Mouse (Mus musculus) cerebellum, adult 11 months (tissue): ENCODE results near the gene Ush1c.

Experiments used
- DNase-seq: peaks from one replicate; pipeline ENCODE4 v3.0.0; 2022

Ush1c gene

DNA sequence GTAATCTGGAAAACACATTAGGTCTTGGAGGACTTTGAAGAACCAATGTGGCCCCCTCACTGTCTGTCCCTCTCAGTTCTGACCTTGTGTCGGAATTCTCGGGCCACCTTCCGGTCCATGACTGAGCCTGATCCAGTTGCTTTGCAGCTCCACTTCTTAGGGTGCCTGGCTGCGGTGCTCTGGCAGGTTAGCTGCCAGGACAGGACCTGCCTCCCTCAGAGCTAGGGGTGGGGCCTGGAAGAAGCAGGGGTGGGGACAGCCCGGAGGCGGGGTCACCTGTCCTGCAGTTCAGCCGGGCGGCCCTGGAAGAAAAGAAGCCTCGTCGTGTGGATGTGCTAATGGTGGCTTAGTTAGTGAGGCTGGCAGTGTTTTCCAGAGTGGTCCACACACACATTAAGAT lies at the start of gene Ush1c:
Ush1c (minus strand) TSS at position 158 of the 400 bp plus-strand sequence.
- no peak for DNase-seq

DNA sequence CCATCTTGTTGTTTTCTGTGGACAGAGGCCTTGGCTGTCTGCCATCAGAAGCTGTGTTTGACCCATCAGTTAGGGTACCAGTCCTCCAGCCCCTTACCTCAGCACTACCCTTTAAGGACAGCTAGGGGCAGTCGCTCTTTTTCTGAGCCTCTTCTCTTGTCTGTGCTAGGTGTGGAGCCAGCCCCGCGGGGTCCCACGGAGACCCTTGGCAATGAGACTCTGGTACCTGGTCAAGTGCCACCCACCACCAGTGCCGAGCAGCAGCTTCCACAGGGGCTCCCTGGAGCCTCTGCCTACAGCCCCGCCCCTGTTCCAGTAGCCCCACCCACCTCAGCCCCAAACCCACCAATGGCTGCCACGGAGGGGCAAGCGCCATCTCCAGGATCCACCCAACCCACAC lies 48.7 kb upstream of the Ush1c start:
- no peak for DNase-seq

GRCm38 (mm10) chr7:46286391-46286790 lies 48.1 kb upstream of the Ush1c start:
- no peak for DNase-seq

- no peak for DNase-seq
Measured at GRCm38 (mm10) chr7:46285161-46285839, 47.0 kb upstream of the Ush1c start.

DNA sequence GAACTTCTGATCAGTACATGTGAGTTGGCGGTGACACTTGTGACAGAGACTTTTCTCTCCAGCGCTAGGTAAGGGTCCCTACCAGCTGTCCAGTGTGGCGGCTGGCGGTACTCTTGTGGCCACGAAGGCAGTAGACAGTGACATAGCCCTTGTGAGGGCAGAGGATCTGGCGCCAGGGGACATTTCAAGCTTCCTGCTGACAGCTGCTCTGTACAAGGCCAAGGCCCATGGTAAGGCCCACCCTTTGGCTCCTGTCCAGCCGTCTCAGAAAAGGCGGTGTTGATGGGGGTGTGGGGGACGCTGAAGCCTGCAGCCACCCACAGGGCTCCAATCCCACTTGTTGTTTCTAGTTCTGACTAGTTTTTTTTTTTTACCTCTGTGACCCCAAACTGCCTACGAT lies 45.4 kb upstream of the Ush1c start:
- DNase-seq = no peak

- DNase-seq = no peak
Measured at GRCm38 (mm10) chr7:46282276-46282675, 44.0 kb upstream of the Ush1c start.

DNA sequence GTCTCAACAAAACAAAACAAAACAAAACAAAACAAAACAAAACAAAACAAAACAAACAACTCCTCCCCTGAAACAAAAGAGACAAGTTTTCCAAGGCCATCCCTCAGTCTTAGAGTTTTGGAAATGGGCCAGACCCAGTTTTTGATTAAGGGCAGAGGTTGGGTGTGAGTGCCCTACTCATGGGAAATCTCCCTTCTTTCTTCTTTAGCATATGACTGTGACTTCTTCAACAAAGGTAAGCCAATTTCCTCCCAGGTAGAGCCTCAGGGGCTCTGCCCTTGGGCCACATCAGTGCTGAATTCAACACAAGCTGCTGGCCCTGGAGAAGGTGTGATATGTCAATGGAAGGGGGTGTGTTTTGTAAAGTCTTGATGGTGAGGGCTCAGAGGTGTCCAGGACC lies 42.6 kb upstream of the Ush1c start:
- no peak for DNase-seq

GRCm38 (mm10) chr7:46279946-46280345 lies 41.6 kb upstream of the Ush1c start:
- peak; percentile 55 for DNase-seq

DNA sequence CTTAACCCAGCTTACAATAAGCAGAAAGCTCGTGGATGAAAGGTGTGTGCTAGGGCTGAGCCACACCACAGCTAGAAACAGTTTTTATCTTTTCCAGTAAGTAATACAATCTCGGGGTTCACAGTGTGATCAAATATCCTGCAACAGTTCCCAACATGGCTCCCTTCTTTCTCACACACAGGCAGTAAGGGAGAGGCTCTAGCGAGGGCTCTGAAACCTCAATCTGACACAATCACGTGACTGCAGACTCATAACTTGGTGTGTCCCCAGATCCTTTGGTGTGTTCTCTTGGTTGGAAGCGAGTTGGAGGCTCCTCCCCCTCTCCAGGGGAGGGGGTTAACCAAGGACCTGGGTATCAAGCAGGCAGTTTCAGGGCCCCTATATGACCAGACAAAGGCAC lies 37.9 kb upstream of the Ush1c start:
- DNase-seq = no peak

- DNase-seq = no peak
Measured at GRCm38 (mm10) chr7:46251841-46252240, 13.5 kb upstream of the Ush1c start.

DNA sequence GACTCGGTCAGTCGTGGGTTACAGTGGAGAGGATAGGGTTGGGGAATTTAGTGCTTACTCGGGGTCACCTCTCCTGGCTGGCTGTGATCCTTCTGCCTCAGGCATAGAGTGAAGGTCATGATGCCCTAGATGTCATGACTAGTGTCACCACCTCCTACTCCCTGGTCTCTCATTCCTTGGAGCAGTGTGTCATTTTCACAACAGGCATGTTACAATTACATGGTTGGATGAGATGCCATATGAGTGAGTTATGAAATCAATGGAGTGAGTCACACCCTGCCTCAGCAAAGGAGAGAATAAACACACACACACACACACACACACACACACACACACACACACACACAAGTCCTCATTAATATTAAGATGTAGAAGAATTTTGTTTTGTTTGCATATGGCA lies 9.3 kb upstream of the Ush1c start:
- no peak for DNase-seq

DNA sequence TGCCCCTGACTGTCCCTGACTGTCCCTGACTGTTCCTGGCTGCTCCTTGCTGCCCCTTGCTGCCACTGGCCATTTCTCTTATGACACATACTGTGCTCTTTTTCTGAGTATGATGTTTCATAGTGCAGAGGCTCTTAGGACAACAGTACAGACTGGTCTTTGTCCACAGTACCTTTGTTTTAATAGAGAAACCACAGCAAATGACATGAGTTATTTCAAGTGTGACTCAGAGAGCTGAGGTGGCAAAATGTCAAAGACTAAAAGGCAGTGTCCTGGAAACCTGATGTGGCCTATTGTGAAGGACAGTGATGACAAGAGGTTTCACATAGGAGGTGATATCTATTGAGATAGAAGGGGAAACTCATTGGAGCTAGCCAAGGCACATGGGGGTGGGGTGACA lies 8.6 kb upstream of the Ush1c start:
- DNase-seq = no peak

- DNase-seq = no peak
Measured at GRCm38 (mm10) chr7:46240696-46241095, 2.4 kb upstream of the Ush1c start, which contains the start of gene Otog. Otog (plus strand) TSS chr7:46240987.

GRCm38 (mm10) chr7:46240091-46240490 lies 1.8 kb upstream of the Ush1c start:
- peak; percentile 28 for DNase-seq

GRCm38 (mm10) chr7:46237192-46237591 lies 1.1 kb downstream of the Ush1c start:
- DNase-seq = no peak

GRCm38 (mm10) chr7:46236363-46236762 lies 1.9 kb downstream of the Ush1c start:
- no peak for DNase-seq

GRCm38 (mm10) chr7:46235948-46236347 lies 2.4 kb downstream of the Ush1c start:
- DNase-seq = no peak

DNA sequence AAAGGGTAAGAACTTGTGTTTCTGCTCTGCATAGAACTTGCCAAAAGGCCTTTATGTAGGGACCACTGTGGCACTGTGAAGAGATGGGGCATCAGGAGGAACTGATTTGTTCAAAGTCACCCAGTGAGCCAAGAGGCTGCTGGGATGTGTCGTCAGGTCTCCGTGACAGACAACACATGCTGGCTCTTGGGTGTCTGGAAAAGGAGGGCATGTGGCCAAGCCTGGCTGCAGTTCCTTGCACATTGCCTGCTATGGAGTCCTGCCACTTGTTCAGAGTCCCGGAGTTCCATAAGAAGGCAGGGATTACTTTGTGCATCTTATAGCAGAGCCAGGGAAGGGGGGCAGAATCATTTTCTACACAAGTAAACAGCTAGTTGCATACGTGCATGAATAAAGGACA lies 11.4 kb downstream of the Ush1c start:
- peak; percentile 24 for DNase-seq

DNA sequence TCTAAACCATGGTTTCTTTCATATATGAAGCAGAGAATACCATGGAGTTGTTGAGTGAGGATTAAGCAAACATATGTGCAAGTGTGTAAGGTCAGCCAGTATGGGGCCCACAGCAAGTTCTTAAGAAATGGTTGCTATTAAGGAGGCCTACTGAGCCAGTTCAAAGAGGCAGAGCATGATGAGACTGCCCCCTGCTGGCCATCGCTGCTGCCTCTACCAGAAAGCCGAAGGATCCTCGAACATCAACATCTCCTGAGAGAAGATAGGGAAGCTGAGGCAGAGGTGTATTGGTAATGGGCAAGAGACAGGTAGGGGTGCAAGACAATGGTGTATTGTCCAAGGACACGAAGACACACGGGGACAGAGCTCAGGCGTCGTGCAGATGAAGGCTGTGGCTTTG lies 12.1 kb downstream of the Ush1c start:
- peak; percentile 50 for DNase-seq

DNA sequence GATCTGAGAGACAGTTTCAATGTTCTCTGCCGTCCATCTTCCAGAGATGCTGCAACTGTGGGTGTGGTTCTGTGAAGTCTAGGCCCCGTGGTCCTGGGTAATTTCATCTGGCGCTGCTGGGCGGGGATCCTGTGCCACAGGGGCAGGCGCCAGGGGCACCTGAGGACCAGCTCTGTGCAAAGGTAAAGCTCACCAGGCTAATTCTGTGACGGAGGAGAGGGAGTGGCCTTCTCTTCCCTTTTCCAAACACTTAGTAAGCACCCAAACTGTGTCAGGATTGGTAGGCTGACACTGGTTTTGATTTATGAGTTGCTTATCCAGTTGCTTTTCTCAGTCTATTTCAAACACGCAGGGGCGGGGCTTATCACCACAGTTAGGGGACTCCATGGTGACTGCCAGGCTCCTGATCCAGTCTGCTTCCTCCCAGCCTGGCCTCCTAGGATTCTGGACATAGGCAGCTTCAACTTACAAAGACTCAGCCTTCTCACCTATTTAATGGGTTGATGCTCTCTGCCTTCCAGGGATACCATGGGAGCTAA lies 17.6 kb downstream of the Ush1c start:
- no peak for DNase-seq

DNA sequence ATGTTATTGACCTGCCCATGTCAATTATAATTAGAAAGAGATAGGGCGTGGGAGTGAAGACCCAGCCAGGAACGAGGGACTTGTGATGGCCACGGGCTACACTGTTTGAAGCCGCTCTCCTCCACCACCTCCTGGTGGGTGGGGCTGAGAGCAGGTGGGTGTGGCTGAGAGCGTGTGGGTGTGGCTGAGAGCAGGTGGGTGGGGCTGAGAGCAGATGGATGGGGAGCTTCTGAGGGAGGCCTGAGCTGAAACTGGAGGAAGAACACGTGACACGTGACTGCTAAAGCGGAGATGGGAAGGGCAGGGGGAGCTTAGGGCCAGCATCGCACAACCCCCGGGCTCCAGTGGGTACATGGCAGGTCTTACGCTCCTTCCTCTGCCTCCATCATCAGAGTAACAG lies 19.9 kb downstream of the Ush1c start:
- no peak for DNase-seq

DNA sequence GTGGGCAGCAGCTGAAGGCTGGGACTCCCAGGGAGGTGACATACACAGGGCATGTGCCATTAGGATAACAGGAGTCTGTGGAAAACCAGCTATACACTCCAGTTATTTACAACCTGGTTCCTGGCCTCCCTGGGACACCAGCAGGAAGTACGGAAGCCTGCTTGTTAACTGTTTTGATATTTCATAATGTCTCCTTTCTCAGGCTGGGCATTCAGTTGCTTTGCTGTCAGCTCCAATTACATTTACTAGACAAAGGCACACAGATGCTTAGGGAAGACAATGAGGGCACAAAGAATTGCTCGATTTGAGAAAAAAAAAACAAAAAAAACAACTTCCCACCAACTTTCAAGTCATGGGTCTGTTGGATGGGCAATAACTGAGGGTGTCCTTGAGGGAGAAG lies 21.8 kb downstream of the Ush1c start:
- no peak for DNase-seq

DNA sequence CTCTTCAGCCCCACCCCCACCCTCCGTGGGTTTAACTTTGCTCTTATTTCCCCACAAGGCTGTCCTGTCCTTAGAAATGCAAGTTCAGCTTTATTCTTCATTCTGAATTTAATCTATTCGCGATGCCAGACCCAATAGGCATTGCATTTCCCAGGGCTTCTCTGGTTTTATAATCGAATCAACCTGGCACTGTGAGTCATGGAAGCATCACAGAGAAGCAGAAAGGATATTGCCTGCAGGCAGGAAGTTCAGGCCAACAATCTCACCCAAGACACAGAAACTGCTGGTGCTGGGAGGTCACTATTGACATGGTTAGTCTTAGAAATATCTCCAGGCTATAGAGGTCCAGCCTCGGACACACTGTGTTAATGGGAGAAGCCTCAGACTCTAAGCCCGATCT lies 28.0 kb downstream of the Ush1c start:
- no peak for DNase-seq

DNA sequence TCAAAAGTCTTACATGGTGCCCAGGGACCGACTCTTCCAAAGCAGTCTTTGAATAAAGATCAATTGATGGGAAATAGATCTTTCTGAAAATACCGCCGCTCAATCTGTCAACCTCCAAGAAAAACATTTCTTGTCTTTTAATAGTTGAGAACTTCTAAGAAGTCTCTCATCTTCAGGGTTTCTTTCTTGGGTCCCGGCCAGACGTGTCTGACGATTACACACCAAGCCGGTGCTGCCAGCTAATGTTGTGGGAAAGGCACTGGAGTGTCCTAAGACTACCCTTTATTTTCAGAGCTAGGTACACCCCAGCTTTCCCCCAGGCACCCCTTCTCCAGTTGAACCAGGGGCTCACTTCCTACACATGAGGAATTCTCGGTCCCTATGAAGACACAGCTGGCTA lies 30.2 kb downstream of the Ush1c start:
- no peak for DNase-seq

- no peak for DNase-seq
Measured at GRCm38 (mm10) chr7:46204775-46205174, 33.5 kb downstream of the Ush1c start.
